Mouse (Mus musculus): ENCODE data around the gene Ttn.

Ttn gene

GRCm38 (mm10) chr2:76702751-76703150 is 279.6 kb downstream of the Ttn start:
- no peak for DNase-seq (ENCODE audit: low read depth)

- DNase-seq (ENCODE audit: low read depth), result no peak
These were observed 280.2 kb downstream of the Ttn start for GRCm38 (mm10) chr2:76702188-76702587.

- no peak for DNase-seq (ENCODE audit: low read depth)
These were observed 287.1 kb downstream of the Ttn start for GRCm38 (mm10) chr2:76695290-76695689.

GRCm38 (mm10) chr2:76693765-76694164 is 288.6 kb downstream of the Ttn start:
- no peak for DNase-seq (ENCODE audit: low read depth)

GRCm38 (mm10) chr2:76690436-76691204 is 291.7 kb downstream of the Ttn start:
- DNase-seq (ENCODE audit: low read depth), result no peak

- DNase-seq (ENCODE audit: low read depth), result no peak
These were observed 294.2 kb downstream of the Ttn start for GRCm38 (mm10) chr2:76688162-76688561.

GRCm38 (mm10) chr2:76687608-76688007 is 294.7 kb downstream of the Ttn start:
- no peak for DNase-seq (ENCODE audit: low read depth)

- no peak for DNase-seq (ENCODE audit: low read depth)
These were observed 295.4 kb downstream of the Ttn start for GRCm38 (mm10) chr2:76686986-76687385.

GRCm38 (mm10) chr2:76682301-76682700 is 300.0 kb downstream of the Ttn start:
- DNase-seq (ENCODE audit: low read depth), result no peak

GRCm38 (mm10) chr2:76676401-76677226 is 305.7 kb downstream of the Ttn start:
- peak; percentile 29 for DNase-seq (ENCODE audit: low read depth)

- DNase-seq (ENCODE audit: low read depth), result no peak
These were observed 306.4 kb downstream of the Ttn start for GRCm38 (mm10) chr2:76675949-76676348.

GRCm38 (mm10) chr2:76675451-76675850 is 306.9 kb downstream of the Ttn start:
- DNase-seq (ENCODE audit: low read depth), result peak; percentile 54

- peak; percentile 85 for DNase-seq (ENCODE audit: low read depth)
These were observed 307.5 kb downstream of the Ttn start, which contains the start of gene Plekha3 for GRCm38 (mm10) chr2:76674725-76675427. Gene Plekha3, plus strand, starts transcription at chr2:76675281.

- peak; percentile 81 for DNase-seq (ENCODE audit: low read depth)
These were observed 308.8 kb downstream of the Ttn start for GRCm38 (mm10) chr2:76673472-76674081.

- peak; percentile 94 for DNase-seq (ENCODE audit: low read depth)
These were observed 309.4 kb downstream of the Ttn start, which contains the start of gene Fkbp7 for GRCm38 (mm10) chr2:76672966-76673392. Gene Fkbp7, minus strand, starts transcription at chr2:76673116.

- peak; percentile 39 for DNase-seq (ENCODE audit: low read depth)
These were observed 310.1 kb downstream of the Ttn start for GRCm38 (mm10) chr2:76672134-76672745.

GRCm38 (mm10) chr2:76671641-76672040 is 310.7 kb downstream of the Ttn start:
- DNase-seq (ENCODE audit: low read depth), result peak; percentile 11

GRCm38 (mm10) chr2:76667200-76667599 is 315.1 kb downstream of the Ttn start:
- DNase-seq (ENCODE audit: low read depth), result no peak

- no peak for DNase-seq (ENCODE audit: low read depth)
These were observed 316.8 kb downstream of the Ttn start for GRCm38 (mm10) chr2:76665531-76665930.

- no peak for DNase-seq (ENCODE audit: low read depth)
These were observed 322.9 kb downstream of the Ttn start for GRCm38 (mm10) chr2:76659419-76659818.

GRCm38 (mm10) chr2:76658551-76658950 is 323.8 kb downstream of the Ttn start:
- DNase-seq (ENCODE audit: low read depth), result no peak
